In the genomic region with DNA sequence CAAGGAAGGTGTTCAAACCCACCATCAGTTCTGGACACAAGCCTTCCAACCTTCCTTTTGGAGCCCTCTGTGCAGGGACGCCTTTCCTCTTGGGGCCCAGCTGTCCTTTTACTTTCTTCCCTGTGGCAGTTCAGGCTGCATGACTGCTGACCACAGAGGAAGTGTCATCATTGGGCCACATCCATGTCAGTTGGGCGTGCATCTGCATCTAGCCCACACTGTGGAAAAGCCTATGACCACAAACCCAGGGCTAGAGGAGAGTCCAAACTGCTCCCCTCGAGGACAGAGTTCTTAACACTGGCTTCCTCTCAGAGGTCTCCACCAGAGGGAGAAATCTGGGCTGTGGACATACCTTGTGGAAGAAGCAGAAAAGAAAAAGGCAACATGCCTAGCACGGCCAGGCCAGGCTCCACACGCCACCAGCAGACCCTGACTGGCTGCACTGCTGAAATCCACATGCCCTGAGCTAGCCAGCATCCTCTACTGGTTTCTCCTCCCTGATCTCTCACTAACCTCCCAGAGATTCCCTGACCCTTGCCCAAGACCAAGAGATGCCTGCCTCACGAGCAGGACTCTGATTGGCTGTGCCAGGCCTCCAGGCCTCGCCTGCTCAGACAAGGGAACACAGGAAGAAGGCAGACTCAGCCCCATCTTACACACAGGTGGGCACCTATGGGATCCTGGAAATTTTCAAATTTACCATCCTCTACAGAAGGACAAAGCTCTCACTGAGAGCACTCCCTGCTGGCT, we compare ENCODE assay signal across 9 mouse cellular contexts.
A peak's percentile ranks its signal among the peaks of the same experiment; 100 is the strongest.
DNase-seq lines count a peak whose midpoint lies in the region; ATAC-seq lines count a peak whose summit lies in the region.
"Had no signal": no experiment of that assay in that cellular context is flagged by ENCODE, and none has a peak within 500 bp of the region (broad histone marks: within the 10 kb centered on the region; RNA-seq: fewer than 3 reads in every experiment).

No protein-coding gene starts in this region.

- H3K36me3 ChIP-seq in heart, embryonic 15.5 days, result no peaks in the 10 kb centered on the region
- no peaks in the 10 kb centered on the region for H3K36me3 ChIP-seq in heart, embryonic 12.5 days
- H3K36me3 ChIP-seq: embryonic facial prominence, embryonic 15.5 days had no signal

- H3K4me3 ChIP-seq in heart, embryonic 15.5 days, result no peak overlapping the region
- H3K4me3 ChIP-seq in heart, embryonic 12.5 days, result no peak overlapping the region
- H3K4me3 ChIP-seq: embryonic facial prominence, embryonic 15.5 days had no signal

- no peaks in the 10 kb centered on the region for H3K27me3 ChIP-seq in heart, embryonic 15.5 days
- no peaks in the 10 kb centered on the region for H3K27me3 ChIP-seq in heart, embryonic 12.5 days (replicated peaks)
- H3K27me3 ChIP-seq: embryonic facial prominence, embryonic 15.5 days had no signal

- H3K27ac ChIP-seq in heart, embryonic 15.5 days, result no peak overlapping the region
- no peak overlapping the region for H3K27ac ChIP-seq in heart, embryonic 12.5 days (ENCODE audit: poor library complexity, severe bottlenecking)
- H3K27ac ChIP-seq: embryonic facial prominence, embryonic 15.5 days had no signal

- H3K4me2 ChIP-seq in heart, embryonic 15.5 days, result no peak overlapping the region
- no peak overlapping the region for H3K4me2 ChIP-seq in heart, embryonic 12.5 days
- H3K4me2 ChIP-seq: embryonic facial prominence, embryonic 15.5 days had no signal

- no peak for ATAC-seq in heart, embryonic 15.5 days (replicated peaks; ENCODE audit: insufficient number of reproducible peaks, insufficient read depth, low FRiP score, low read depth)
- ATAC-seq in heart, embryonic 12.5 days (ENCODE audit: insufficient number of reproducible peaks, low FRiP score), result no peak

- H3K4me1 ChIP-seq in heart, embryonic 15.5 days (replicated peaks), result peaks cover 67% of the 10 kb centered on the region
- peaks cover 71% of the 10 kb centered on the region for H3K4me1 ChIP-seq in heart, embryonic 12.5 days (replicated peaks)

- no peaks in the 10 kb centered on the region for H3K9me3 ChIP-seq in heart, embryonic 15.5 days (replicated peaks)
- H3K9me3 ChIP-seq in heart, embryonic 12.5 days (replicated peaks), result no peaks in the 10 kb centered on the region
- H3K9me3 ChIP-seq: embryonic facial prominence, embryonic 15.5 days had no signal

- 0 out of 2 replicates have a peak overlapping the region, but pooled peaks have one; percentile 25 for H3K9ac ChIP-seq in heart, embryonic 15.5 days
- H3K9ac ChIP-seq in heart, embryonic 12.5 days, result no peak overlapping the region
- H3K9ac ChIP-seq: embryonic facial prominence, embryonic 15.5 days had no signal

- intact Hi-C loops in heart, postnatal 10 days (cut with DNase I), result loop anchor here (5.0 kb wide), 1 partner anchor 201 kb away; no protein-coding TSS in a partner anchor

- DNase-seq in 3T3-L1 (ENCODE audit: low read depth, low spot score) (peak; percentile 61), adipocyte (ENCODE audit: low spot score) (no peak)
- peak; percentile 41 to 59 for DNase-seq in heart, postnatal 10 days
- peak; percentile 44 for DNase-seq in lung, postnatal 10 days
- DNase-seq in spleen, adult 12 weeks (ENCODE audit: low spot score), result no peak
- no peak for DNase-seq in yolk sac, embryonic 10.5 days (ENCODE audit: low spot score)

- 81% methylated on average over 7 of the region's 7 CpGs for whole genome bisulfite sequencing in heart, embryonic 15.5 days
- 77% methylated on average over 7 of the region's 7 CpGs for WGBS in heart, embryonic 12.5 days

Comparison
In these comparisons a context has a peak if more than half of its experiments do, and no peak if none do; other contexts are left out.
1. DNase-seq: peak in 3T3-L1 (single experiment), heart, postnatal 10 days (2 of 2) and lung, postnatal 10 days (single experiment); none in adipocyte (single experiment), spleen, adult 12 weeks (single experiment) and yolk sac, embryonic 10.5 days (single experiment).